Mouse (Mus musculus) embryonic facial prominence, embryonic 10.5 days (tissue): ENCODE results near the gene Rin3. TPM values are rescaled to one million over a fixed set of nuclear protein-coding genes. Genes with fewer than 3 reads are reported as not detected.
A peak's percentile ranks its signal among the peaks of the same experiment; 100 is the strongest.

Experiments
- DNase-seq: peaks from one replicate; pipeline ENCODE4 v3.0.0-alpha.2; 2017; ENCODE audit warnings: low spot score
- H3K27ac ChIP-seq: fragments of 300-500 bp; sonication (generic); replicated peaks from 2 replicates; pipeline ENCODE4 v1.5.1; 2016; ENCODE audit warnings: mild to moderate bottlenecking
- H3K27me3 ChIP-seq: fragments of 300-500 bp; sonication (generic); replicated peaks from 2 replicates; pipeline ENCODE4 v1.6.1; 2016; ENCODE audit warnings: low read depth, mild to moderate bottlenecking; ENCODE audit not compliant: poor library complexity, severe bottlenecking
- H3K36me3 ChIP-seq: fragments of 300-500 bp; sonication (generic); replicated peaks from 2 replicates; pipeline ENCODE4 v1.6.1; 2016; ENCODE audit warnings: mild to moderate bottlenecking, moderate library complexity
- H3K4me1 ChIP-seq: fragments of 300-500 bp; sonication (generic); 2 replicates; pipeline ENCODE4 v1.6.1; 2016
- H3K4me3 ChIP-seq: fragments of 300-500 bp; sonication (generic); 2 replicates; pipeline ENCODE4 v1.5.1; 2016; ENCODE audit warnings: mild to moderate bottlenecking, moderate library complexity
- H3K9me3 ChIP-seq: fragments of 300-500 bp; sonication (generic); 2 replicates; pipeline ENCODE4 v1.6.1; 2016; ENCODE audit warnings: mild to moderate bottlenecking
- WGBS: fragments of 180-500 bp; shearing (Covaris S2); methylation state at CpG from one replicate; pipeline ENCODE4 v1.1.7; 2016; 5-methylcytosine and 5-hydroxymethylcytosine counted together
- polyA plus RNA-seq: library from polyadenylated mRNA; unstranded; fragments of >200 nt; fragmentation: Nextera tagmentation; extraction: Ambion mirVana; gene quantifications from 2 replicates; pipeline ENCODE4 v1.2.1, GENCODE M21; 2016

The Rin3 gene
- polyA plus RNA-seq, 1 experiment from 2014 or later = 3.8 TPM

DNA sequence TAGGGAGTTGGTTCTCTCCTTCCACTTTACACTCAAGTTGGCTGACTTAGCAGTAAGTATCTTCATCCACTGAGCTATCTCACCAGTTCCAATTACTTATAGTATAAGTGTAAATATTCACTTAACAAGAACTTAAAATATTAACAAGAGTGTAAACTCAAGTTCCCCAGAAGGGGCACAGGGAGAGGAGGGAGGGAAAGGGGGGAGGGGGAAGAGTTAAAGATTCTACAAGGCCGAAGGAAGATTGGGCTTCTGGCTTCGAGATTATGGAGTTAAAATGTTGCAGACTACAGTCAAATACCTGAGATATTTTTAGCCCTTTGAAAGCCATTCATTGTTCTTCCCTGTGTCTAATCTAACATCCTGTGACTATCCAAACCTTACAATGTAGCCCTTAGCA lies 141.6 kb downstream of the Rin3 start:
- Histone ChIP-seq H3K9me3 (0 out of 2 replicates have a peak, but pooled peaks cover 2% of the 10 kb centered on the region), H3K36me3 (peaks cover 31% of the 10 kb centered on the region), H3K4me3 (no peak overlapping the region), H3K27ac (no peak overlapping the region), H3K27me3 (no peaks in the 10 kb centered on the region), H3K4me1 (no peaks in the 10 kb centered on the region)
- 75% methylated on average over 2 of the region's 2 CpGs for WGBS
- no peak for DNase-seq

DNA sequence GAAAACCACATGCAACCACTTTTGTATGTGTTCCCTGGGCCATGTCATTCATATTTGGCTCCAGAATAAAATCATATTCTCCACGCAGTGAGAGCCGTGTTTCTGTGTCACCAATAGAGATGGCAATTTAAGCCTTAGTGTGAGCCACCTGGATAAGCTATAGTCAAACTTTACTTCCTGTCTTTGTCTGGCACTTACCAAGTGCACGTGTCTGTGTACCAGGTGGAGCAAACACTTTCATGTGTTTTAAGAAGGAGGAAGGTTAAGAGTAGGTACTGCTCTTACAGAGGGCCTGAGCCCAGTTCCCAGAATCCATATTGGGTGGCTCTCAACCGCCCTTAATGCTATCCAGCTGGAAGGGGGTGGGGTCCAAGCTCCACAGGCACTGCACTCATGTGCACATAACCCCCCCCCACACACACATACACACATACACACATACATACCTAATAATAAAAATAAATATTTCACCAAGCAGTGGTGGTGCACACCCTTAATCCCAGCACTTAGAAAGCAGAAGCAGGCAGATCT lies 142.3 kb downstream of the Rin3 start:
- Histone ChIP-seq H3K27ac (no peak overlapping the region), H3K36me3 (peaks cover 31% of the 10 kb centered on the region), H3K9me3 (0 out of 2 replicates have a peak, but pooled peaks cover 2% of the 10 kb centered on the region), H3K4me3 (no peak overlapping the region), H3K27me3 (no peaks in the 10 kb centered on the region), H3K4me1 (no peaks in the 10 kb centered on the region)
- 80% methylated on average over 4 of the region's 4 CpGs for WGBS
- DNase-seq = no peak

DNA sequence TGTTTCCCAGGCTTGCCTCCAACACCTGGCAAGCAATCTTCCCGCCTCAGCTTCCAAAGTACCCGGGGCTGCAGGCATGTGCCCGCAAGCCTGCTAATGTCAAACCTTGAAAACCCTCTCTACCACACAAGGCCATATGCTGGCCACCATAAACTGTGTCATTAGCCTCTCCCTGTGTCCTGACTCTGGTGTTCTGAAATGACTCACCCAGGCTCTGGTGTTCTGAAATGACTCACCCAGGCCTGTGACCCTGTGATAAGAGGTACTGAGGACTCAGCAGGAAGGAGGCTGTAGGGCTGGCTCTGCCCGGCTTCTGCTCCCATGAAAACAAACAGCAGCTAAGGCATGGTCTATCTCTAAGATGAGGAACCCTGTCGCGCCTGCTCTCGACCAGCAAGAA lies 143.4 kb downstream of the Rin3 start:
- Histone ChIP-seq H3K27ac (no peak overlapping the region), H3K4me1 (no peaks in the 10 kb centered on the region), H3K9me3 (0 out of 2 replicates have a peak, but pooled peaks cover 2% of the 10 kb centered on the region), H3K4me3 (no peak overlapping the region), H3K27me3 (no peaks in the 10 kb centered on the region), H3K36me3 (peaks cover 30% of the 10 kb centered on the region)
- WGBS = 94% methylated on average over 7 of the region's 7 CpGs
- no peak for DNase-seq

DNA sequence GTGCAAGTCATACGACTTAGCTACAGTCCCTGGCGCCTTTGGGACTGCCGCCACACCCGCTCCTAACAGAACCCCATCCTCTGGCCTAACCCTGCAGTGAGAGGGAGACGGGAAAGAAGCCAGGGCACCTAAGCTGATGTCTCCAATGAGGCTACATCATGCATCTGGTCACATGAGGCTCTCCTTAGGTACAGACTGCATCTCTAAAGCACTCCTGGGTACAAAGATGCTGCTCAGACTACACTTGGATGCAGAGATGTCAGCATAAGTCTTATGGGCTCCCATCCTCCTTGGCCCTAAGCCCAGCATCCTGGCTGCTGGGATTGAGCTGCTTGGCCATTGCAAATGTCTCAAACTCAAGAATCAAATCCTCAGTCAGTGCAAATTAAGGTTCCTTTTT lies 146.8 kb downstream of the Rin3 start:
- WGBS = 96% methylated on average over 5 of the region's 5 CpGs
- no peak overlapping the region for H3K27ac ChIP-seq
- DNase-seq = no peak
- peaks cover 7% of the 10 kb centered on the region for H3K36me3 ChIP-seq
- H3K9me3 ChIP-seq = 0 out of 2 replicates have a peak, but pooled peaks cover 2% of the 10 kb centered on the region
- no peaks in the 10 kb centered on the region for H3K27me3 ChIP-seq
- no peak overlapping the region for H3K4me3 ChIP-seq
- H3K4me1 ChIP-seq = no peaks in the 10 kb centered on the region

DNA sequence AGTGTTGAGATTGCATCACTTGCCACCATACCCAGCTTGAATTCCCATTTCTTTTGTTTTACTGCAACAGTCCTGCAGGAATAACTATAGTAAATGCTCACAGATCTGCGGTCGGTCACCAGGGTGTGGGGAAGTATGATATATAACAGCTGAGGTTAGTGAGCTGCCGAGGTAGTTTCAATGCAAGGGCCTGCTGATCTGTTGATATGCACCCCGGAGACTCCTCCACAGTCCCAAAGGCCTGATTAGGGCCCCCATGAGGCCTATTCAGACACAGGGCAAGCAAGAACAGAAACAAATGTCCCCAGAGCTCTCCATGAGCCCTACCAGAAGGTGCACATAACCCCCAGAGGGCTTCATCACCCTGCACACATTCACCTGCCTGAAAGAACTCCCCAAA lies 147.4 kb downstream of the Rin3 start:
- no peak overlapping the region for H3K4me3 ChIP-seq
- H3K36me3 ChIP-seq = peaks cover 7% of the 10 kb centered on the region
- H3K27me3 ChIP-seq = no peaks in the 10 kb centered on the region
- 91% methylated on average over 4 of the region's 4 CpGs for WGBS
- H3K4me1 ChIP-seq = no peaks in the 10 kb centered on the region
- no peak for DNase-seq
- 0 out of 2 replicates have a peak, but pooled peaks cover 2% of the 10 kb centered on the region for H3K9me3 ChIP-seq
- H3K27ac ChIP-seq = no peak overlapping the region

DNA sequence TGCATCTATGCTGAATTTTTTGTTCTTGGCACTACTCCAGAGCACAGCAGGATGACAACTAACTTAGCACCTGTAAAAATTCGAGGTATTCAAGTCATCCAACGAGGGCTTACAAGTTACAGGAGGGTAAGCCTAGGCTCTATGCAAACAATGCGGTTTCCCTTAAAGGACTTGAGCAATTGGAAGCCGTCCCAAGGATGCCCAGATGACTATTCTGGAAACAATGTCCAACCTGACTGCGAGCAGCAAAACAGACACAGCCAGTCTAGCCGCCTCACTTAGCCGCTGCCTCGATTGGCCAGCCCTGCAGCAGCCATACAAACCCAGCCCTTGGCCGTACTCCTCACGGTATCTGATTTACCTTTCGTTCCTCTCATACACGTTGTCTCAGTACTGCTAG lies 149.4 kb downstream of the Rin3 start:
- H3K4me1 ChIP-seq = peaks cover 2% of the 10 kb centered on the region; the same call in 1 of the 2 replicates
- no peak overlapping the region for H3K4me3 ChIP-seq
- 86% methylated on average over 12 of the region's 12 CpGs for WGBS
- no peak for DNase-seq
- no peak overlapping the region for H3K27ac ChIP-seq
- no peaks in the 10 kb centered on the region for H3K9me3 ChIP-seq
- no peaks in the 10 kb centered on the region for H3K36me3 ChIP-seq
- no peaks in the 10 kb centered on the region for H3K27me3 ChIP-seq

DNA sequence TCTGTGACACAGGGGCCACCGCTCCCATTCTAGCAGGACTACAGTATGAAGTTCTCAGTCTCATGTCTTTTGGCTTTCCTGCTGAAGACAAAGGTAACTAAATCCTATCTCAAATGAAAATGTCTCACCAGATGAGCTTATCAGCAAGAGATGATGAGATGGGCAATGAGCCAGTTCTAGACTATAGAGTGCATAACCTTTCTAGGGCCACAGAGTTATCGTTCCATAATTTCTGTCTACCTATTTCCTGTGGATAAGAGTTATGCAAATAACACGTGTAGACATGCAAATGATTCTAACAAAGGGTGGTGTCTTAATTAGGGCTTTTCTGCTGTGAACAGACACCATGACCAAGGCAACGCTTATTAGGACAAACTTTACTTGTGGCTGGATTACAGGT lies 151.3 kb downstream of the Rin3 start:
- Histone ChIP-seq H3K27me3 (no peaks in the 10 kb centered on the region), H3K4me1 (peaks cover 18% of the 10 kb centered on the region), H3K9me3 (no peaks in the 10 kb centered on the region), H3K27ac (no peak overlapping the region), H3K4me3 (no peak overlapping the region), H3K36me3 (no peaks in the 10 kb centered on the region)
- 89% methylated on average over 4 of the region's 4 CpGs for WGBS
- no peak for DNase-seq

DNA sequence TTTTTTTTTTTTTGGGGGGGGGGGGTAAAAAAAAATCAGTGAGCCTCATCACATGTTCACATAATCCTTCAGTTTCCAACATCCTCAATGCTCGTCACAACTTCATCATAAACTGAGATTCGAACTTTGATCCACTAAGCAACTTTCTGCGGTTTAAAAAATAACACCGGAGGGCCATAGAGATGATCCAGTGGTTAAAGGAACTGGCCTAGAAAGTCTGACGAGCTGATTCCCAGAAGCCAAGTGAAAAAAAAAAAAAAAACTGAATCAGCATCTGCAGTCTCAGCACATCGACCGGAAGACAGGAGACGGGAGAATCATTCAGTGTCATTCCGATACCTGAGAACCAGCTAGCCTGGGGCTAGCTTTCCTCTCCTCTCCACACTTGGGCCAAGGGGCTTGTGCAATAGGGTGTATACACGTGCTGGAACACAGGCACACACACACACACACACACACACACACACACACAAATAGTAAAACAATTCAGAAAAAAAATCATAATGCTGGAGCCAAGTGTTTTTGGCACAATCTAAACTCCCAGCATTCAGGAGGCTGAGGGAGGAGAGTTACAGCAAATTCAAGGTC lies 154.2 kb downstream of the Rin3 start:
- H3K4me1 ChIP-seq = peaks cover 24% of the 10 kb centered on the region
- no peak for DNase-seq
- H3K27ac ChIP-seq = no peak overlapping the region
- 65% methylated on average over 10 of the region's 10 CpGs for WGBS
- no peaks in the 10 kb centered on the region for H3K36me3 ChIP-seq
- H3K4me3 ChIP-seq = no peak overlapping the region
- no peaks in the 10 kb centered on the region for H3K9me3 ChIP-seq
- H3K27me3 ChIP-seq = no peaks in the 10 kb centered on the region

DNA sequence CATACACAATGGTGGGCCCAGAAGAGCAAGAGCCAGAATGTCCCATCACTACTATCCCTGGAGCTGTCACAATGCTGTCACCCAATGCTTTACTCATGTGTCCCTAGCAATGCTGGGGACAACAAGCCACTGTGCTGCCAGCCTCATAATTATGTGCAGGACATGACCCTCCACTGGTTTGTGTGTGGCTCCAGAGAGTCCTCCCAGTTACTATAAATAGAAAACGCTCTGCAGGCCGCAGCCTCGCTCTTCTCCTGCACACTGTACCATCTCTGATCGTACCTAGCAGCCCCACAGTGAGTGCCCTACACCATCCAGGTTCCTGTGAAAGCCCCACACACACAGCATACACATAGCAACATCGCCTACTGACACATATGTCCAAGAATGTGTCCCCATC lies 155.1 kb downstream of the Rin3 start:
- Histone ChIP-seq H3K4me1 (peaks cover 24% of the 10 kb centered on the region), H3K36me3 (no peaks in the 10 kb centered on the region), H3K27ac (no peak overlapping the region), H3K4me3 (peak overlapping the region; percentile 77; the same call in 1 of the 2 replicates), H3K27me3 (no peaks in the 10 kb centered on the region), H3K9me3 (no peaks in the 10 kb centered on the region)
- no peak for DNase-seq
- WGBS = 81% methylated on average over 5 of the region's 5 CpGs

DNA sequence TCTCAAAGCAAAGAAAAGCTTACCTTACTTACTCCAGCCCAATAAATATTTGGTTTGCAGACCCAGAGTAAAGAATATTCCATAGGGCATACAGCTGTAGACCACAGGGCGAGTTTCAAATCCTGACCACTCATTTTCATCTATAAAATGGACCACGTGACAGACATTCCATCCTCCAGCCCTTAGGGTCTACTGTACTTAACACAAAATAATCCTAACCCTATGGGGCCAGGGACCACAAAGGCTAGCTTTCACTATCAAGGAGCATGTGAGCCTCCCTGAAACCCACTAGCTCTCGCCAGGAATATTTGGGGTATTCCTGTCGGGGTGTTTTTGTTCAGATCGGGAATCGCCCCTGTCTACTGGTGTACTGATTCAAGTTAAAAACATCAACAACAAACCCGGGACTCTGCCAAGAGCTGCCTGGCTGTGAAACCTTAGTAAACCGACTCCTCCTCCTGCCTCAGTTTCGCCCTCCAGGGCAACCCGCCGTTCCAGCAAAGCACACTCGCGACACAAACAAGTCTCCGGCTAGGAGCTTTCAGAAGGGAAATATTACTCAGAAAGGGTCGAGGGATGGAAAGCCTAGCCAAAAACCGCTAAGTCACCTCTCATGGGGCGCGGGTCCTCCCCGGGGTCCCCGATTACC lies 156.3 kb downstream of the Rin3 start:
- peaks cover 24% of the 10 kb centered on the region for H3K4me1 ChIP-seq
- no peaks in the 10 kb centered on the region for H3K36me3 ChIP-seq
- no peaks in the 10 kb centered on the region for H3K9me3 ChIP-seq
- DNase-seq = no peak
- no peaks in the 10 kb centered on the region for H3K27me3 ChIP-seq
- H3K27ac ChIP-seq = peak overlapping the region; percentile 86
- WGBS = 4% methylated on average over 20 of the region's 20 CpGs
- peak overlapping the region; percentile 77 for H3K4me3 ChIP-seq

DNA sequence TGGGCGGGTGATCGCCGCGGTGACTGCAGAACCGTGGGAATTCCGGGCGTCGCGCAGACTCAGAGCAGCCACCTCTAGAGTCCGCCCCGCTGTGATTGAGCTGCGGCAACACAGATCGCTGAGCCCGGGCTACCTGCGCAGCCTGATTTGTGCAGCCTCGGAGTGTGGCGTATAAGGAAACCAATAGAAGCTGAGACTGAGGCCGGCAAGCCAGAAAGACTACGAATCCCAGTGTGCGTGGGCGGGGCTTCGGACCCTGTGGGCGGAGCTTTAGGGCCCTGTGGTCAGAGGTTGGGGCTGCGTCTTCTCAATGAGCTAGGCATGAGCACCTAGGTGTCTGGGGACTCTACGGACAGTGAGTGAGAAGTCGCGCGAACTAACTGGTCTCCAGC lies 156.8 kb downstream of the Rin3 start, which contains the start of gene Lgmn:
Lgmn (minus strand) TSS at position 182 of the 392 bp plus-strand sequence.
- H3K36me3 ChIP-seq = no peaks in the 10 kb centered on the region
- DNase-seq = peak; percentile 96
- H3K4me3 ChIP-seq = peak within 1 kb of the TSS; percentile 77
- H3K27me3 ChIP-seq = no peaks in the 10 kb centered on the region
- WGBS = under 1% methylated on average over 28 of the region's 28 CpGs
- peak within 1 kb of the TSS; percentile 86 for H3K27ac ChIP-seq
- peaks cover 24% of the 10 kb centered on the region for H3K4me1 ChIP-seq
- no peaks in the 10 kb centered on the region for H3K9me3 ChIP-seq
